Mouse (Mus musculus) kidney, postnatal 4 days (tissue): Measurements from ENCODE around the gene Fezf2.

Source experiments
- DNase-seq, 2 experiments: peaks; one replicate each; pipeline ENCODE4 v3.0.0; 2021; ENCODE audit warnings: mixed read lengths in 2 of 2

The Fezf2 gene

DNA sequence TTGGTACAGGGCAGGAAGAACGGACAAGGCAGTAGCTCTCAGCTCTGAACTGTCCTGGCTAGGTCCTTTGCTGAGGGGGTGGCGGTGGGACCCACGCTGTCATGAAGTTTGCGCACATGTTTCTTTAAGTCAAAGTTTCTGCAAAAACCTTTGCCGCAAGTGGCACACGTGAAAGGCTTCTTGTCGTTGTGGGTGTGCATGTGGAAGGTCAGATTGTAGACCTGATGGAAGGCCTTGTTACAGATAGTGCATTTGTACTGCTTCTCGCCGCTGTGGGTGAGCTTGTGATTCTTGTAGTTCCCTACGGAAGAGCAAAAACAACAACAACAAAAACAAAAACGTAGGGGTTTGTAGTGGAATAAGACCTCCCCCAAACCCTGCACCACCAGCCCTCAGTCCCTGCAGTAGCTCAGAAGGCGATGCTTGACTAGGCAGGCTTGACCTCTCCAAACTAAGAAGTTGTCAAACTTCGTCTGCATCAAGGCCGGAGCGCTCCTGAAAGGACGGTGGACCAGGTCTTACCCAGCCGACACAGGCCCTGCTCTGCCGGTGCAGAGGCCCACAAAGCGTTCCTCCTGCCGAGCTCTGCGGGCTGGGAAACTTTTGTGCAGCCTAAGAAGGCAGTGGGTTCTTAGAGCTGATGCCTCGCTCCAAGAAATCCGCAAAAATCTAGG is 5.4 kb downstream of the Fezf2 start:
- DNase-seq, result peak in 1 of 2 experiments; percentile 17

DNA sequence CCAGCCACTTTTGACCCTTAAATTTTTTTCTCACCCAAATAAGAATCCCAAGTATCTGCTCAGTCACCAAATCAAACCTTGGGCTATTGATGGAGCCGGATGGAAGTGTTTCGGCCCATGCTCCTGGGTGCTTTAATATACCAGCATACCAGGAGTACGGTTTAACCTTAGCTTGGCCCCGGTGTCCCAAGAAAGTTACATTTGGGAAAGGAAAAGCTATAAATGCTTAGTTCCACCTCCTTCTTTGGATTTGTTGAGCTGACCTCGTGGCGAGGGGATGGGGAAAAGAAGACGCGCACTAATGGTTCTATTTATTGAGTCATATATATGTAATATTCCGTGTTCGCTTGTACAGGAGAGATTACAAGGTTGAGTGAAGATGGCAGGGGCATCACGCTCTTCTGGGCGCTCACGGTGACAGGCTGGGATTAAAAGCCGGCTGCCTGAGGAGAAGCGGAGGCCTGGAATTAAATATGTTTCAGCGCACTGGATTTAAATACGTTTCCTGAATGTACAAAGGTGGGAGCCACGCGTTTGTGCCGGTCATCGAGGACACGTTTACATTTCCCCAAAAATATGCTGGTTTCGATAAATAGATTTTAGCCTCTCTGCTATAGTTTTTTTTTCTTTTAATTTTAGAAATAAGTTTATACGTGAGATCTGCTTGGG is 6.1 kb downstream of the Fezf2 start:
- DNase-seq, result peak in 1 of 2 experiments; percentile 4

DNA sequence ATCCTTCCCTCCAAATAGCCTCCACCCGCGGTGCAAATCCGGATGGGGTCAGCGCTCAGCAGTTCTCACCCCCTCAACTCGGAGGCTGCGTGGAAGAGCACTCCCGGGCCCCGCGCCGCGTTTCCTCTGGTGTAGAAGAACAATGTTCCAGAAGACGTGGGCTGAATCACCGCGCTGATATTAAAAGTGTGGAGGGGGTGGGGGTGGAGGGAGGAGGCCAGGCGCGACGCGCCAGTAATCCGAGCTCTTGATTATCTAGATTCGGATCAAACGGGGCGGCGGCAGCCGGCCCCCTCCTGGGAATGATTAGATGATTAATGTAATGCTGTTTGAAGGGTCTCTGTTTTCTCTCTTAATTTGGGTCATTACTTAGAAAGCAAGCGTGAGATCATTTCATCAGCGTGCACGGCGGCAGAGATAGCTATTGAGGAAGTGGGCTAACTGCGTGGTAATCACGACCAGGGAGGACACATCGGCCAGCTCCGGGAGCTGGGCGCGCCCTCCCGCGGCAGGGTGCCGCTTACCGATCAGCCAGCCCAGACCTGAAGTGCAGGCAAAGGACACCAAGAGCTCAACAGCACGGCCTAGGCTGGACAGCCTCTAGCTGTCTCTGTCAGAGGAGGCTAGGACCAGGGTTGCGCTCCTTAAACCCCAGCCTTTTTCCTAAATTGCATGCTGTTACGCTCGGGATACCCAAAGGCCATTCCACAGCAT is 6.8 kb downstream of the Fezf2 start:
- DNase-seq, result peak in 1 of 2 experiments; percentile 33

DNA sequence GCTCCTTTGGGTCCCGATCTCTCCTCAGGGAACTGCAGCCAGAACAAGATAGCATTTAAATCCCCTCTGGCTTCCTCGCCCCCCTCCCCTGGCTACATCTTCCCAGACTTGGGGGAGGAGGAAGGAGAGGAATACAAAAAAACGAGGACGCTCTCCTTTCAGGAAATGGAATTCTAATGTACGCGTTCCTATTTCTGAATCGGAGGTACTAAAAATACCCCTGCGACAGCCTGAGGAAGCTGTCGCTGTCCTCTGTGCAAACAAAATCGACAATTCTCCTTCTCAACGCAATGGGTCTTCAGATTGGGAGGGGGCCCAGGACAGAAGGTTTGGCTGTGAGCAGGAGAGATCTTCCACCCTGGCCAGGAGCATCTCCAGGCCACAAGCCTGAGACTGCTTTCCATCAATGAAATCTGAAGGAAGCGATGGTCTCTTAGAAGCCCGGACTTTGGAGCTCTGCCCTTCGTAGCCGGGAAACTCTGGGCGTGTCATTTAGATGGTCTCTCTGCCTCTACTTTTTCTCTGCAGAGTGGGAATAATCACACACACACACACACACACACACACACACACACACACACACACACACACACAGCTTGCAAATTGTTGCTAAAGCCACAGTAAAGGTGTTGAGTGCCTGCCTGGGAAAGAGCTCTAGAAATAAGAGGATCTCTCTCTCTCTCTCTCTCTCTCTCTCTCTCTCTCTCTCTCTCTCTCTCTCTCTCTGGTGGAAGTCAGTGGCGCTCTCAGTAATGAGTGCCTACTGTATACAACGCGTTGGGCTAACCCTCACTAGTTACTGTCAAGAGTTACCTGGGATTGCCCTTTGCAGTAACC is 7.5 kb downstream of the Fezf2 start:
- peak in 1 of 2 experiments; percentile 7 for DNase-seq

DNA sequence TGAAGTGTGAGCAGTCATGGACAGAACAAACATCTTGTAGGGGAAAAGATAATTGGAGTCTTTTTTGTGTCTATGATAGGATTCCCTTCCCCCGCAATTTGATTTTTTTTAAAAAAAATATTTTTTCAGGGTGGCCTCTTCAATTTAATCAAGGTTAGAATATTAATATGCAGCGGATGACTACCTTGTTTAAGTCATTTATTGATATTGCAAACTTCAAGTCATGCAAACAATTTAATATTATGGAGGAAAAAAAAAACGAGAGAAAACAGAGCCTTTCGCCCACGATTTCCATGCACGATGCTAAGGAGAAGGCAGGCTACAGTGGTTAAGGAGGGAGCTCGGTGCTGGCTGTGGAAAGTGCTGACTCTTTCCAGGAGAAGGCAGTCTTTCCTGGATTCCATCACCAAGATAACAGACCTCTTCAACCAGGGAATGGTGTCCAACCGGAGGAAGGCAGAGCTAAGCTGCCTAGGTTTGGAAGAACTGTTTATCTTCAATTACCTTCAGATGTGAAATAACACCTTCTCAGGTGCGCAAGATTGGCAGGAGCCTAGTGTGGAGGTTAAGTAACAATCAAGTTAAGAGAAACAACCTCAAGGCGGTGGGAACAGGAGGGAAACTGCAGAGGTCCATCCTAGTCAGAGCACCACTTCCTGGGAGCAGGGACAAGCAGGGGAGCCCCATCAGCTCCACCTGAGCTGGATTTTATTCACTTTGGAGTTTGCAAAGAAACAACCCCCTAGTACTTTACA is 9.0 kb downstream of the Fezf2 start:
- no peak for DNase-seq

DNA sequence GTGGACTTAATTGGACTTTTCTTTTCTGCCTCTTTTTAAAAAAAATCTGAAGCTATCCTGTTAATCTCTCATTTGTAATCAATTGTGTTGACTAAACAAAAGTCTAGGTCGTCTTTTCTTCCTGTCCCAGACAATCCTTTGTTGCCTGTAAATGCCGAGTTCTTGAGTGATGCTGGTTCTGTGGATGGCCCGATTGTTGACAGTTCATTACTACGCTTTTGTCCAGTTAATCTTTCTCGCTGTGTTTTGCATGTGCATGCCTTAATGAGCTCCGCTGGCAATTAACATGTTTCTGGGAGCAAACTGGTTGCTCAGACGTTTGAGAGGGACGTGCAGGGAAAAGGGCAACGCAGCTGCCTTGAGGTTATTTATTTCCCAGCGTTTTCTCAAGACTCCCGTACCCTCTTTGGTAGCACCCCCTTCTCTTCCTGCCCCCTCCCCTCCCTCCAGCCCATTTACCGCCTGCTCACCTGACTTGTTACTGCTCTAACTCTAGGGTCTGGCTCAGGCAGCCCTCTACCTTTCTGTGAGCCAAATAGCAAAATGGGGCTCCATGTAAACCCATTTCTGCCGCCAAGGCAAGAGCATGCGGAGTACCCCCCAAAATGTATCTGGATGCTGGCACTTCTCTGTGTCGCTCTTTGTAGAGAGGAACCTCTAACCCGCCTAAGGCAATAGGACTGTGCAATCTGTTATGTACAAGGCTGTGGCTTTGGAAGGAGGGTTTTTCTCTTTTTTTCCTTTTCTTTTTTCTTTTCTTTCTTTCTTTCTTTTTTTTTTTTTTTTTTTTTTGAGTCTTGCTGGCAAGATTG is 9.8 kb downstream of the Fezf2 start:
- no peak for DNase-seq

DNA sequence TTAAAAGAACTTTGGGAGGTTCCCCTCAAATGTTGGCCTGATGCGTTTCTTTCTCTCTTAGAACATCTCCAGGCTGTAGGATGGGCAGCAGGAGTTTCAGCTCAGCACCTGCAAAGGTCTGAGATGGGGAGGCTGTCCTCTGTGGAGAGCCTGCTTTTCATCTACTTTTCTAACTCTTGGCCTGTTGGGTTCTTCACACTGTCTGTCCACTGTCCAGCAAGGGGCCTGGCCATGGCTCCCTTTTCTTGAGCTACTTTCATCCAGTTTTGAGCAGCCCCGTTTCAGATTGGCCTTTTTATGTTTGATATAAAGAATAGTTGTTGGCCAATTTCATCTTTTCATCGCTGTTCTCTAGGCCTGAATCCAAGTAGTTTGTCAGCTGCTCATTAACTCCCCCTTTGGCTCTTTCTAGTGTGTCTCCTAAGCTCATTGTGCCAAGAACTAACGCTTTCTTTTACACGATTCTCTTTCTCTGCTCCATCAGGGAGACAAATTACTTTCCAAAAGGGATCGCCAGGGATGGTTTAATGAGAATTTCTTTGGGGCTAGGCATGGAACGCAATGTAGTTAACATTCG is 10.5 kb downstream of the Fezf2 start:
- DNase-seq, result no peak

DNA sequence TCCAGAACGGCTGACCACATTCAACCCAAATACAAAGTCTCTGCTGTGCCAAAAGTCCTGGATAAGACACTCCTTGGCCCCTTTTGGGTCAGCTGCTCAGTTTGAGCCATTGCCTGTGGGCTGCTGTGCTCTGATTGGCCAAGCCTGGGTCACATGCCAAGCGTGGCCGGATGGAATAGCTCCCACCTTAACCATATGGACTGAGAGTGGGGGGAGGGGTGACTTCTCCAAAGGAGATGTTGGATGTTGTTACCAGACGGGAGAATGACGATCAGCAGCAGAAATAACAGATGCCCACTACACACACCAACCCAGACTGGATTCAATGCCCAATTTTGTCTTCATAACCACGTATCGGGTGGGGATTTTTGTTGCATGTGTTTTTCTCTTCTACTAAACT is 13.1 kb downstream of the Fezf2 start:
- no peak for DNase-seq

DNA sequence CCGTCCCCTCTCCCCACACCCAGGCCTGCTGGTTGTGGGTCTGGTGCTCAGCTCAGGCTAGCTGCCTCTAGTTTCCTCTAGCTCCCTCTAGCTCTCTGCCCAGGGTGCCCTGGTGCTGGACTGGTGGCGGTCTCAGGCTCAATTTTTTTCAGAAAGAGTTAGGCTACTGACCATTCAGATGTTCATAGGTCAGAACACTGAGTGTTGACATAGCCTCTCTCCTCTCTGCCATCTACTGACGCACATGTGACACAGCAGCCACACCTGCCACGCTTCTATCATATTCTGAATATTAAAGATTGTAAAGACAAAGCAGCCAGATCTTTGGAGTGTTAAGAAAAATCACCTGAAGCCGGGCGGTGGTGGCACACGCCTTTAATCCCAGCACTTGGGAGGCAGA is 14.4 kb downstream of the Fezf2 start:
- no peak for DNase-seq

DNA sequence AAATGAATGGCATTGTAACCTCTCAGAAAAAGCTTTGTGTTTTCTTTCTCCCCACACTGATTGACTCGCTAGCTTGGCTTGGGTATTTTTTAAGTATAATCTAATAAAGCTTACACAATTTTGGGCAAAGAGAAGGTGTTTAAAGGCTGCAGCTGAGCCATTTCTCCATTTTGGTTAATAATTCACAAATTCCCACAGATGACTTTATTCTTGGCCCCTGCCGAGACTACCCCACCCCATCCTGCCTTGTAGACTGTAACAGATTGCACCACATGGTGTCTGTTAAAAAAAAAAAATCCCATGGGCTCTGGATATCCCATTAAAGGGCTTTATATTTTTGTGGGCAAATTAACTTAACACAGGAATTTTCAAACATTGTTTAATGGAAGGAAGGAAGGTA is 44.9 kb downstream of the Fezf2 start:
- no peak for DNase-seq

DNA sequence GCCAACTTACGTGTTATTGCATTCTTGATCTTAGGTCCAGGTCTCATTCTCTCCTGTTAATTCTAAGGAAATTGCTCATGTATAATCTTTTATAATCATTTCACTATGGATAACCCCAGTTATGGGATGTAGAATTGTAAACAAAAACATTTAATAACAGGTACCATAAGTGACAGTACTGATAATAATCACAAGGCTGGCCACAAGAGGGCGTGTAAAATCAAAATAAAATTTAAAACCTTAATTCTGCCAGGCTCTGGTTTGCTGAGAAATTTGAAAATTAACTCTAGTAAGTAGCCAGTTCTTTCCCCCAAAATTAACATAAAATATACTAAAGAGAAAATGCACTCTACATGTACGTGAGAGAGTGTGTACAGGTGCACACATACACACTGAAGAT is 47.3 kb downstream of the Fezf2 start:
- DNase-seq, result peak; percentile 8 to 13

DNA sequence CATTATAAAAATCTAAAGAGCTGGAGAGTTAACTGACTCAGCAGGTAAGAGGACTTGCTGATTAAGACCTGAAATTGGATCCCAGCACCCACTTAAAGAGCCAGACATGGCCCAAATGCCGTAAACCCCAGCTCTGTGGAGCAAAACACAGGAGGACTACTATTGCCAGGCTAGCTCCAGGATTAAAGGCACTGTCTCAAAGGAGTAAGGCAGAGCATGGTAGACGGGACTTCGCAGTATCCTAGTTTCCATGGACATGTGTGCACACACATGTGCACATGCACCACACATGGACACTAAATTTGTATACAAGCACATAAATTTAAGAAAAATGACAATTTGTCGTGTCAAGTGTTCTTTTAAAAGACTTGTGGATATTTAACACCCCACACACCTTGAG is 47.7 kb downstream of the Fezf2 start:
- DNase-seq, result no peak

DNA sequence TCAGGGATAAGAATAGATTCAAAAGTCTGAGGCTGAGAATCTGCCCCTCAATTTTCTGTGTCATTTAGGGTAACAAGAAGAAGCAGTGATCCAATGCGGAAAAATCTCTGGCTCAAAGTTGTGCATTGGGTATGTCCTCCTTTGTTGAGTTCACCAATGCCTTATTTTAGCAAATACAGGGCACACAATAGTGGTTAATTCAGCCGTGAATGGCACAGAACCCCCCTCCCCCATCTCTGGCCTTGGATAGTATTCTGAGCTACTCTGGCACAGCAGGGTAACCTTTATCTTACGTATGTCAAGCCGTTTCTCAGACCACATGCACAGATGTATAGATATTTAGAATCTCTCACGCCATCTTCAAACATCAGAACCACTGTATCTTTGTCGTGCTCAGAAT is 48.3 kb downstream of the Fezf2 start:
- DNase-seq, result no peak

DNA sequence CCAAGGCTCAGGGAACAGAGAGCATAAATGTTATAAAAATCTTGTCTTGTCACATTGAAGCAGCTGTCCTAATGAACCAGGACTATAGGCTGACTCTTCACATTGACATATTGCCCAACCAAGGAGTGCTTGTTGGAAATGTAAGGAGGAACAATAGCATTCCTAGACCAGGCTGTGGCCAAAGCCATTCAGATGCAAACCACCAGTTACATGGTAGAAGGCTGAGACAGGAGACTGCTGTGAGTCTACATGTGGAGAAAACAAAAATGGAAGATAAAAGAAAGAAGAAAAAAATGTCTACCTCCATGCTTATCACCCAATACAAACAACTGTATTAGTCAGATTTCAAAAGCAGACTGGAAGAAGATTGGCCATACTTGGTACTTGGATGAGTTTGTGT is 48.8 kb downstream of the Fezf2 start:
- no peak for DNase-seq

DNA sequence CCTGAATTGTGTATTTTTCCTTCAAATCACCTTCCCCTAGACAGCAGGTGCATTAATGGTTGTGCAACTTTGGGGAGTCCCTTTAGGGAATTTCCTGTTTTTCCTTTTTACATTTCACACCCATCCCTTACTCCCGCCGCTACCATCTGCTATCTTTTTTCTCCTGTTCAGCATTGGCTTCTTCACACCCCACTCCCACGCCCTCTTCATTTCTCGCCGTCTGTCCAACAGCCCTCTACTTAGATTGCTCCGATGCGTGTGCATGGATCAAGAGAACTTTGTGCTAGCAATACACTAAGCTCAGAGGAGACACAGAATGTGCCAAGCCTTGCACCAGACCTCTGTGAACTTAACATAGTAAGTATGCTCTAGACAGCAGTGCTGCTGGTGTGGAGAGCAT is 51.6 kb downstream of the Fezf2 start:
- DNase-seq, result no peak
